8 mouse cellular contexts compared by ENCODE assay signal in the genomic region with DNA sequence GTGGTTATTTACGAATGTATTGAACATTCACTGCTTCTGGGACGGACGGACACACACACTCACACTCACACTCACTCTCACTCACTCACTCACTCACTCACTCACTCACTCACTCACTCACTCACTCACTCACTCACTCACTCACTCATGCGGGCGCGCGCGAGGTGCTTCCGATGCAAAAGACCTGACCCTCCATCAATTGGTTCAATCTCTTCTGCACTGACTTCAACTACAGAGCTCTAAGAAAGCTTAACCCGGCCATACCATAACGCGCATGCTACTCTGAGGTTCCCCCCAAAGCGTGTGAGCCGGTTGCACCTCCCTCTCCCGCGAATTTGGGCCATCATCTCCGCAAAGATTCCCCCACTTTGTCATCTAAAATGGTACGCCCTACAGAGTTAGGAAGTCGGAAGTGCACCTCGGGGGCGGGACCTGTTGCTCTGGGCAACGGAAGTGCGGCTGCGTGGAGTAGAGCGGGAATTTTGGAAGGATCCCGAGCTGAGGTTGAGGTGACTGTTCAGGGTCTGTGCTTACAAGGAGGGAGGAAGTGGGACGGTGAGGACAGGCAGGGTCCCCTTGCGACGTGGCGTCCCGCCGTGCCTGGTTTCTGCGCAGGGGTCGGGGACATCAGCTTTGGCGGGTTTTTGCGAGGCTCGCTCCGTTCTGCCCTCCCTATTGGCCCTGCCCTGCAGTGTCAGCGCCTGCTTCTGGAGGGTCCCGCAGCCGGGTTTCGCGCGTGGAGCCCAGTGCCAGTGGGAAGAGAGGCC. TPM values are rescaled to one million over a fixed set of nuclear protein-coding genes. Genes with fewer than 3 reads are reported as not detected.
DNase-seq lines count a peak whose midpoint lies in the region; ATAC-seq lines count a peak whose summit lies in the region.

A gene (plus strand): TSS at position 47 of the 767 bp plus-strand sequence.

- H3K36me3 ChIP-seq in hindbrain, embryonic 14.5 days (replicated peaks; ENCODE audit: control insufficient read depth, insufficient read depth), result no peaks in the 10 kb centered on the region

- DNase-seq in R1 (ENCODE audit: low read depth, low spot score), result peak; percentile 98
- DNase-seq in cerebellum, postnatal 25 days, result peak; percentile 97 to 99
- peak; percentile 88 to 93 for DNase-seq in frontal cortex, postnatal 25 days (ENCODE audit: low spot score in 2 of 2)
- peak; percentile 97 for DNase-seq in hindbrain, embryonic 14.5 days (ENCODE audit: low spot score)
- DNase-seq in layer of hippocampus, postnatal 36 days, result peak; percentile 92 to 93
- peak; percentile 96 for DNase-seq in lung, postnatal 36 days
- peak; percentile 97 for DNase-seq in retina, postnatal 1 day
- peak; percentile 86 to 93 for DNase-seq in urinary bladder, adult 18-20 months (ENCODE audit: low spot score in 2 of 2)

- WGBS in hindbrain, embryonic 14.5 days, result under 1% methylated on average over 44 of the region's 44 CpGs

- ATAC-seq in hindbrain, embryonic 14.5 days (ENCODE audit: low FRiP score), result peak; percentile 93

- no peaks in the 10 kb centered on the region for H3K9me3 ChIP-seq in hindbrain, embryonic 14.5 days (ENCODE audit: control insufficient read depth, low read length)

- peak within 1 kb of the TSS; percentile 70 for H3K4me2 ChIP-seq in hindbrain, embryonic 14.5 days (replicated peaks)

- peak within 1 kb of the TSS; percentile 76 for H3K27ac ChIP-seq in hindbrain, embryonic 14.5 days

- H3K27me3 ChIP-seq in hindbrain, embryonic 14.5 days (ENCODE audit: control insufficient read depth, insufficient read depth, low read length), result no peaks in the 10 kb centered on the region

- H3K4me3 ChIP-seq in hindbrain, embryonic 14.5 days (replicated peaks; ENCODE audit: low read length), result peak within 1 kb of the TSS; percentile 47

- H3K4me1 ChIP-seq in hindbrain, embryonic 14.5 days (replicated peaks; ENCODE audit: control insufficient read depth, insufficient read depth, low read length), result 0 out of 2 replicates have a peak, but pooled peaks cover 4% of the 10 kb centered on the region

- H3K9ac ChIP-seq in hindbrain, embryonic 14.5 days, result peak within 1 kb of the TSS; percentile 52

RNA-seq across cellular contexts. Expression of the gene that starts here (rescaled TPM):
- polyA plus RNA-seq in hindbrain, embryonic 14.5 days (2014; fragmentation: Nextera tagmentation; extraction: Ambion mirVana), result 2.3 and 2.5 TPM in 2 replicates
- total RNA-seq in layer of hippocampus, postnatal 36 days (2021), result under 1 TPM; 0.38 to 0.70 TPM

Comparison
In these comparisons a context has a peak if more than half of its experiments do, and no peak if none do; other contexts are left out.
1. Peak in every context shown above with its lines: DNase-seq, ATAC-seq, H3K4me3 ChIP-seq and H3K27ac ChIP-seq.
2. Peak in DNase-seq in layer of hippocampus, postnatal 36 days; RNA of the gene not detected or under 1 TPM.